Mouse (Mus musculus) E14TG2a.4 (cell line): ENCODE results near the gene Zbtb2.

ENCODE experiments used
- CTCF ChIP-seq: conservative IDR thresholded peaks from 2 replicates; pipeline ENCODE4 v1.5.1; 2014; ENCODE audit warnings: low read length
- NANOG ChIP-seq: IDR thresholded peaks from 2 replicates; pipeline ENCODE4 v1.6.1; 2014; ENCODE audit warnings: borderline replicate concordance, low read length, mixed read lengths

DNA sequence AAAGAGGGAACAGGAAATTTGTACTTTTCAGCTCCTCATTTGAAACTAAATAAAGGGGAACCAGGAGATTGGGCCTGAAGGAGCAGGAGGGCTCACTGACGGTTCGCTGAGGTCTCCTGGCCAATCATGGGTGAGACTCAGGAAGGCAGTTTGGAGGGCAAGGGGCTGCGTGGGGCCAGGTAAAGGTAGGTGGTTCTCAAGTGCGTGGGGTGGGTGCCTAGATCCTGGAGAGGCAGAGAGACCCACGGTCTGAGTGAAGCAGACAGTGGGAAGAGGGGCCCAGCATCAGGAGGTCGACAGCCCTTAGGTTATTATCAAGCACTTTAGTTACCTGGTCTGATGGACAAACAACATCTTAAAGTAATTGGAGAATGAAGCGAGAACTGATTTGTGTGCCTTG lies 13.7 kb downstream of the Zbtb2 start:
- no peak for TF ChIP-seq NANOG
- TF ChIP-seq CTCF: no peak
